Mouse (Mus musculus) intestine, postnatal 0 days (tissue): ENCODE measurements around the gene Dnajc6. TPM values are rescaled to one million over a fixed set of nuclear protein-coding genes. Genes with fewer than 3 reads are reported as not detected.

Experiments used
- ATAC-seq: fragments of 200-750 bp; cut with Nextera tagmentation; 2 replicates; pipeline ENCODE4 v1.8.0; 2017; ENCODE audit warnings: mild to moderate bottlenecking, moderate TSS enrichment, moderate library complexity
- H3K27ac ChIP-seq: fragments of 300-500 bp; sonication (generic); 2 replicates; pipeline ENCODE4 v1.5.1; 2014; ENCODE audit warnings: mild to moderate bottlenecking, low read depth, low read length, moderate library complexity
- H3K27me3 ChIP-seq: fragments of 300-500 bp; sonication (generic); replicated peaks from 2 replicates; pipeline ENCODE4 v1.6.1; 2014; ENCODE audit warnings: low read length, mixed read lengths; ENCODE audit not compliant: control insufficient read depth, insufficient read depth
- H3K36me3 ChIP-seq: fragments of 300-500 bp; sonication (generic); 2 replicates; pipeline ENCODE4 v1.6.1; 2014; ENCODE audit warnings: mild to moderate bottlenecking, moderate library complexity; ENCODE audit not compliant: control insufficient read depth, insufficient read depth
- H3K4me1 ChIP-seq: fragments of 300-500 bp; sonication (generic); replicated peaks from 2 replicates; pipeline ENCODE4 v1.6.1; 2014; ENCODE audit warnings: antibody characterized with exemption, low read length, mixed read lengths; ENCODE audit not compliant: control insufficient read depth, insufficient read depth
- H3K4me2 ChIP-seq: fragments of 300-500 bp; sonication (generic); replicated peaks from 2 replicates; pipeline ENCODE4 v1.6.1; 2014; ENCODE audit warnings: low read depth, mild to moderate bottlenecking, moderate library complexity
- H3K4me3 ChIP-seq: fragments of 300-500 bp; sonication (generic); 2 replicates; pipeline ENCODE4 v1.5.1; 2014; ENCODE audit warnings: low read depth, low read length
- H3K9ac ChIP-seq: fragments of 300-500 bp; sonication (generic); 2 replicates; pipeline ENCODE4 v1.6.1; 2014; ENCODE audit warnings: mild to moderate bottlenecking, low read depth, low read length
- H3K9me3 ChIP-seq: fragments of 300-500 bp; sonication (generic); 2 replicates; pipeline ENCODE4 v1.6.1; 2016; ENCODE audit warnings: mixed run types; ENCODE audit not compliant: control insufficient read depth
- CTCF ChIP-seq: sonication (generic); IDR thresholded peaks from 2 replicates; pipeline ENCODE4 v1.5.1; 2016; ENCODE audit warnings: low read depth, mild to moderate bottlenecking, control low read depth, antibody characterized with exemption, moderate library complexity
- WGBS: fragments of 180-500 bp; shearing (Covaris S2); extraction: QIAGEN DNeasy Blood & Tissue Kit; methylation state at CpG from one replicate; pipeline ENCODE4 v1.1.7; 2014; 5-methylcytosine and 5-hydroxymethylcytosine counted together
- polyA plus RNA-seq: library from polyadenylated mRNA; unstranded; fragments of >200 nt; fragmentation: Nextera tagmentation; extraction: Ambion mirVana; gene quantifications from 2 replicates; pipeline ENCODE4 v1.2.1, GENCODE M21; 2015

The Dnajc6 gene
- polyA plus RNA-seq, 1 experiment from 2014 or later, result 1.2 TPM

- WGBS, result 91% methylated on average over 8 of the region's 8 CpGs
- no peaks in the 10 kb centered on the region for H3K36me3 ChIP-seq
- no peak overlapping the region for H3K4me3 ChIP-seq
- no peak for ATAC-seq
- H3K27ac ChIP-seq, result no peak overlapping the region
- H3K27me3 ChIP-seq, result no peaks in the 10 kb centered on the region
- no peak overlapping the region for H3K4me2 ChIP-seq
- no peak overlapping the region for H3K9ac ChIP-seq
- H3K9me3 ChIP-seq, result no peaks in the 10 kb centered on the region
- H3K4me1 ChIP-seq, result no peaks in the 10 kb centered on the region
- no peak for TF ChIP-seq CTCF
These were observed 39.3 kb upstream of the Dnajc6 start for GRCm38 (mm10) chr4:101457176-101457575.

DNA sequence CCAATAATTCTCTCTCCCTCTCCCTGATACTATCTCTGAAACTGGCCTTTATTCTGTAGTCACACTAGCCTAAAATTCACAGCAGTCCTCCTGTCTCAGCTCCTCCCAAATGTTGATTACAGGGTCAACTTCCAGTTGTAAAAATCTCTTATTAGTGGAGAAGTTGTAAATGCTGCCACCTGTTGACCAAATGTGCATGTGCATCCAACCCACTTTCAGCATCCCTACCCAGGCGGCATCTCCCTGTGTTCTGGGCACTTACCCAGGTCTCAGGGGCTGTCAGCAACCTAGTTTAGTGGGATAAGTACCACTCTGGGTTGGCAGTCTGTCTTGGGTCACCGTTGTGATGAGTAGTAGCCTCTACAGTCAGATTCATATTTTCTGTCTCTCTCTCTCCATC is 38.1 kb upstream of the Dnajc6 start:
- H3K27ac ChIP-seq, result no peak overlapping the region
- H3K4me1 ChIP-seq, result no peaks in the 10 kb centered on the region
- no peaks in the 10 kb centered on the region for H3K36me3 ChIP-seq
- H3K27me3 ChIP-seq, result no peaks in the 10 kb centered on the region
- WGBS, result 40% methylated on average over 2 of the region's 2 CpGs
- H3K4me2 ChIP-seq, result no peak overlapping the region
- TF ChIP-seq CTCF, result peak; percentile 77
- no peak for ATAC-seq
- no peaks in the 10 kb centered on the region for H3K9me3 ChIP-seq
- no peak overlapping the region for H3K4me3 ChIP-seq
- no peak overlapping the region for H3K9ac ChIP-seq

GRCm38 (mm10) chr4:101459358-101459757 is 37.1 kb upstream of the Dnajc6 start:
- H3K27me3 ChIP-seq, result no peaks in the 10 kb centered on the region
- no peak overlapping the region for H3K4me2 ChIP-seq
- H3K36me3 ChIP-seq, result no peaks in the 10 kb centered on the region
- no peak overlapping the region for H3K27ac ChIP-seq
- no peaks in the 10 kb centered on the region for H3K9me3 ChIP-seq
- no peak for TF ChIP-seq CTCF
- 95% methylated on average over 4 of the region's 4 CpGs for WGBS
- ATAC-seq, result no peak
- H3K4me1 ChIP-seq, result no peaks in the 10 kb centered on the region
- H3K4me3 ChIP-seq, result no peak overlapping the region
- no peak overlapping the region for H3K9ac ChIP-seq

- Histone ChIP-seq H3K36me3 (no peaks in the 10 kb centered on the region), H3K27ac (no peak overlapping the region)
- 75% methylated on average over 1 of the region's 1 CpGs for whole genome bisulfite sequencing
These were observed 36.3 kb upstream of the Dnajc6 start for GRCm38 (mm10) chr4:101460114-101460513.

GRCm38 (mm10) chr4:101462065-101462464 is 34.4 kb upstream of the Dnajc6 start:
- H3K27me3 ChIP-seq, result no peaks in the 10 kb centered on the region
- H3K36me3 ChIP-seq, result no peaks in the 10 kb centered on the region
- H3K4me1 ChIP-seq, result no peaks in the 10 kb centered on the region
- H3K27ac ChIP-seq, result no peak overlapping the region
- H3K4me2 ChIP-seq, result no peak overlapping the region
- no peak for TF ChIP-seq CTCF
- no peak overlapping the region for H3K9ac ChIP-seq
- no peak overlapping the region for H3K4me3 ChIP-seq
- 77% methylated on average over 2 of the region's 2 CpGs for WGBS
- H3K9me3 ChIP-seq, result no peaks in the 10 kb centered on the region
- ATAC-seq, result no peak

More at GRCm38 (mm10) chr4:101460114-101460513, 36.3 kb upstream of the Dnajc6 start:
- no peaks in the 10 kb centered on the region for H3K4me1 ChIP-seq
- no peaks in the 10 kb centered on the region for H3K27me3 ChIP-seq
- H3K9ac ChIP-seq, result no peak overlapping the region
- no peaks in the 10 kb centered on the region for H3K9me3 ChIP-seq
- ATAC-seq, result no peak
- no peak for TF ChIP-seq CTCF
- H3K4me3 ChIP-seq, result no peak overlapping the region
- H3K4me2 ChIP-seq, result no peak overlapping the region

GRCm38 (mm10) chr4:101466264-101466663 is 30.2 kb upstream of the Dnajc6 start:
- H3K4me2 ChIP-seq, result no peak overlapping the region
- ATAC-seq, result no peak
- H3K36me3 ChIP-seq, result no peaks in the 10 kb centered on the region
- 81% methylated on average over 3 of the region's 3 CpGs for WGBS
- H3K9ac ChIP-seq, result no peak overlapping the region
- H3K27ac ChIP-seq, result no peak overlapping the region
- H3K27me3 ChIP-seq, result no peaks in the 10 kb centered on the region
- no peaks in the 10 kb centered on the region for H3K9me3 ChIP-seq
- H3K4me1 ChIP-seq, result no peaks in the 10 kb centered on the region
- 0 out of 2 replicates have a peak, but pooled peaks have one; percentile 34 for TF ChIP-seq CTCF
- no peak overlapping the region for H3K4me3 ChIP-seq

DNA sequence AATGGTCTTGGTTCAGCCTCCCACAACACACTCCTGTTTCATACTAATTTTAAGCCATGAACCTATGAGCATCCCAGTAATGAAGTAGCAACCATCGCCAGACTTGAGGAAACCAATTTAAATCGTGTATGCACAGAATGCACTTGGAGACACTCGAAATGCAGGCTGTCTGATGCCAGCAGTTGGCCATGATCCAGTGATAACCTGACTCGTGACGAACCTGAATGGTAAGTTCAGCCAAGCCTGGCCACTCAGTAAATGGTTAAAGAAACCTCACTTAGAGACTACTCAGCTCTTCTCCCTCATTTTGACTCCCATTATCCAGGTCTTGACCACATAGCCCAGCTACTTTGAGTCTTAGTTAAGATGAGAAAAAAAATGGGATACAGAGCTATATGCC is 27.2 kb upstream of the Dnajc6 start:
- Histone ChIP-seq H3K9me3 (no peaks in the 10 kb centered on the region), H3K4me3 (no peak overlapping the region), H3K4me2 (no peak overlapping the region), H3K27me3 (no peaks in the 10 kb centered on the region), H3K27ac (no peak overlapping the region), H3K4me1 (no peaks in the 10 kb centered on the region), H3K9ac (no peak overlapping the region), H3K36me3 (no peaks in the 10 kb centered on the region)
- TF ChIP-seq CTCF, result no peak
- ATAC-seq, result no peak
- WGBS, result 88% methylated on average over 5 of the region's 5 CpGs
